Mouse (Mus musculus) cerebellum, adult 11 months (tissue): ENCODE measurements around the gene Kansl3.

Experiments used
- DNase-seq: peaks from one replicate; pipeline ENCODE4 v3.0.0; 2022

Gene Kansl3

DNA sequence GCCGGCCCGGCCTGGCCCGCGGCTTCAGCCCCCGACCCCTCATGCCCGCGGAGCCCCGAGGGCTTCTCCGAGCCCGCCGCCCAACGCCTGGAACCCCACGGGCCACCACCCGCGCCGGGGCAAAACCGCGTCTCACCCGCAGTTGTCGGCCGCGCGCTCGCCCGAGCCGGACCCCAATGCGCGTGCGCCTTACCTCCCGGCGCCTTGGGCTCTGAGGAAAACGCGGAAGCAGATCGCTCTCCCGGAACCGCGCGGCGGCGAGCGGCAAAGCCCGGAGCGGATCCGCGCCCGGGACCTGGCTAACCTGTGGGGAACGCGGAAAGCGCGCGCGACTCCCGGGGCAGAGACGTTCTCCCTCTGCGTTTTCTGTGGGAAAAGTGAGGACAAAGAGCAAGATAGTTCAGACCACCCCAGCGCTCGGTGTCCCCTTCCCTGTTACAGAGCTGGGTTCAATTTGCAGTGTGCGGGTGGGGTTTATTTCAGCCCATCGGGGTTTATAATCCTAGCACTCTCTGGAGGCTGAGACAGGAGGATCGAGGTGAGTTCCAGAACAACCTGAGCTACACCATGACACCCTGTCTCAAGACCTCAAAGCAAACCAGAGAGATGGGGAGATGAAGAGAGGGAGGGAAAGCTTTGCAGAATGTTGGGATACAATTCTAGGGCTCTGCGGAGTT lies at the start of gene Kansl3:
Gene Kansl3, minus strand, starts transcription at position 213 of the 677 bp plus-strand sequence.
- DNase-seq: peak; percentile 83

DNA sequence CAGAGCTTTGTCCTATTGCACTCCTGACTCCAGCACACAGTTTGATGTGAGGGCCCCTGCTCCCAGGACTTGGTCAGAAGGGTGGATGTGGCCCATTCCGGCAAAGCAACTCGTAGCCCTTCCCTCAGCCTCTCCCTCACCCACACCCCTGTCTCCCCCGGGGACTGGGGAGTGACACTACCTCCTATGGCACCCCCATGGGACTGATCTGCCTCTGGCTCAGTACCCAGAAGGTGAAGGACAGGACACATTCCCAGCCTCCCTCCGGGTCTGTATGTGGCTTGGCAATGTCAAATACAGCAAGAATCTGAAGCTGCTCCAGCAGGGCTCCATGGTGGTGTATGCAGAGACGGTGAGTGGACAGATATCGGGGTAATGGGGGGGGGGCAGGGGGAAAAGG lies 35.5 kb upstream of the Kansl3 start:
- DNase-seq: no peak

DNA sequence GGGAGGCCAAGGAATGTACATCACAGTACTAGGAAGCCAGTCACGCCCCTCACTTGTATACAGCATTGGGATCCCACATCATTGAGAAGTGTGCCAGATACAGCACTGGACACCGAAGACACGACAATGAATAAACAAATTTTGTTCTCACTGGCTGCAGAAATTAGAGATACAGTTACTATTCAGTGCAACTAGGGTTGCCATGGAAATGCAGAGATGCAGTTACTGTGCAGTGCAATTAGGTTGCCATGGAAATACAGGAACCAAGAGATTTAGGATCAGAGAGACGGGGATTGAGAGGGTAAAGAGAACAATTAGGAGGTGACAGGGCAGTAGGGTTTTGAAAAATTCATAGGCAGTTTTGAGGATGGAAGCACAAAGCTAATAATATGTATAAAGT lies 32.5 kb upstream of the Kansl3 start:
- no peak for DNase-seq

DNA sequence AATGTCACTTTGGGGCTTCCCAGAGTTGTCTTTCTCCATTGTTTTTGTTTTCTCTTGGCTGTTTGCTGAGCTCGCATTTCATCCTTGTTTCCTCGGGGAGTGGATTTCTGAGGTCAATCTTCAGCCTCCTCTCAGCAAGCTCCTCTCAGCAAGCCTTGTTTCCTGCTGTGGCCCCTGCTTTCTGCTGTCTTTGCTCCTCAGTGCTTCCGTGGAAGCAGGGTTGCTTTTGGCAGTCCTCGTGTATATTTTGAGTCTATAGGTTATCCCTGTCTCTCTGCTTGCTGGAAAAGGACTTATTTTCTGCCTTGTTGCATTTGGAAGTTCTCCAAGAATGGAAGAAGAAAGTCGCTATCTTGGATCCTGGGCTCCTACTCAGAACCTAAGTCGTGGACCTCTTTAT lies 28.1 kb upstream of the Kansl3 start:
- no peak for DNase-seq

DNA sequence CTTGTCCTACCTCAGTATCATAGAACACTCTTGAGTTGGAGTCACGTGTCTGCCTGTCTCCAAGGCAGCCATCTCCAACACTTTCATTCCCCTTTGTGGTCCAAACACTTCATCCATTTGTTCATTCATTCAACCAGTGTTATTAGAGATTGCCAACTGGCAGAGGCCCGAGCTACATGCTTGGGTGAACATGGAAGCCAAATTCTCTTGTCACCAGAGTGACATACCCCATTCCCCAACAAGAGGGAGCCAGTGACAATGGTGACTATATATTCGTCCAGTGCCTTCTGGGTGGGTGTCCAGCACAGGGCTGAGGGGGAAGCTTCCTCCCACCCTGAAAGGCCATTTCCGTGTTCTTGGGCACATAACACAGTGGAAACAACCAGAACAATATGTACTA lies 10.6 kb upstream of the Kansl3 start:
- no peak for DNase-seq

DNA sequence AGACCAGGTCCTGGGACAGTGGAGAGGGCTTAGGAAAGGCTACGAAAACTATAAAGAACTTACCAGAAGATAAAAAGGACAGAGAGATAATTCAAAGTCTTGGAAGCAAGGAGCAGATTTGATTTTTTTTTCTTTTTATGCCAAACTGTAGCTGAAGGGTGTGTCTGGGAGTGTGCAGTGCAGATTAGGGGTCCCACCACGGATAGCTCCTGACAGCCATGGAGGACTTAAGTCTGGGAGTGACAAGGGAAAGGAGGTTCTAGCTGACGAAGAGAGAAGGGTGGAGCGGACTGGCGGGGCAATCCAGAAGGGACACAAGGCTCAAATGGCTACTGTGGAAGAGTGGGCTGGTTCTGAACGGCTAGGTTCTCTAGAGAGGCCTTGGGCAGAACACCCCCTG lies 9.9 kb upstream of the Kansl3 start:
- no peak for DNase-seq

DNA sequence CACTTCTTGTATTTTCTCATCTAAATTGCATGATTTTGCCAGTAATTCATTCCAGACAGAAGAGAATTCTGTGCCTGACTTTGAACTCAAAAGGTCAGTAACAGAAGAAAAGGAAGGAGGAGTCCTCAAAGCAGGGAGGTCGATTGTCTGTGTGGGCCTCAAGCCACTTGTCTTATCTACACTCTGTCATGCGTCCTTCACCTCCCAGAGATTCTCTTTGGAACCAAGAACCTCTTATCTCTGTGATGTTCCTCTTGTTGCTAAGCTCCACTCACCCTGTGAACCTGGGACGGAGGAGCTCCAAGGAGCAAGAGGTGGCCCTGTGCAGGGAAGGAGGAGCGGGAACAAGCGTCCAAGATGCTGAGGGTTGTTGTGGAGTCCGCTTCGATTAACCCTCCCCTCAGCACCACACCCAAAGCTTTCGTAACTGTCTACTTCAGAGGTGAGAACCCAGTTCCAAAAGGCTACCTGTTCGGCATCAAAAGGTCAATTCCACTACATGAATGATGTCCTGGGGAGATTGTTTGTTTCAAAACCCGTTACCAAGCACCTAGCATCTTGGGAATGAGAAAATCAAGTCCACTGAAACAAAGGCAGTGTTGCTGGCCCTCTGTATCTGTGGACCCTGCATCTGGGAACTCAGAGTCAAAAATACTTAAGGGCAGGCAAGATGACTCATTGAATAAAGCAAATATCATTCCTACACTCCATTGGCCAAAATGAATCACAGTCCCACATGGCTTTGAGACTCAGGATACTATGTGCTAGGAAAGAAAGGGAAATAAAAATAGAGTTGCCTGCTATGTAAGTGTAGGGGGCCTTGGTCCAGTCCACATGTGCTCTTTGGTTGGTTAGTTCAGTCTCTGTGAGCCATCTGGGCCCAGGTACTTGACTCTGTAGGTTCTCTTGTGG lies 3.2 kb upstream of the Kansl3 start, which contains the start of gene Fer1l5:
Gene Fer1l5, plus strand, starts transcription at position 358 of the 912 bp plus-strand sequence.
- DNase-seq: no peak

DNA sequence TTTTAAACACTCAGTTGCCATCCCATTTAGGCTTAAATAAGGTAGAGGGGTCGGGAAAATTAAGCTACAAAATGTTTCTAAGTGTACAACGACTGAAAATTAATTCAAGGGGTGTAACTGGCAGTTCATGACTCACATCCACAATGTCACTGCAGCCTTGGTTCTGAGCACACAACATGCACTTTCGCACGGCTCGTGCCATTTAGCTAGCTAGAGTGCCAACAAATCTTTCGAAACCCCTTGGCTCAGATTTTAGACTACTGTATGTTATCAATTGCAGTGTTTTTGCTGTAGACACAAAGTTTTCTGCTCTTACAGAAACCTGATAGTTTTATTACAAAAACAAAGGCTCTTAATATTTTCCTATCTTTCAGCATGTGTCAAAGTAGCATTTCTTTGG lies 1.9 kb upstream of the Kansl3 start:
- no peak for DNase-seq

DNA sequence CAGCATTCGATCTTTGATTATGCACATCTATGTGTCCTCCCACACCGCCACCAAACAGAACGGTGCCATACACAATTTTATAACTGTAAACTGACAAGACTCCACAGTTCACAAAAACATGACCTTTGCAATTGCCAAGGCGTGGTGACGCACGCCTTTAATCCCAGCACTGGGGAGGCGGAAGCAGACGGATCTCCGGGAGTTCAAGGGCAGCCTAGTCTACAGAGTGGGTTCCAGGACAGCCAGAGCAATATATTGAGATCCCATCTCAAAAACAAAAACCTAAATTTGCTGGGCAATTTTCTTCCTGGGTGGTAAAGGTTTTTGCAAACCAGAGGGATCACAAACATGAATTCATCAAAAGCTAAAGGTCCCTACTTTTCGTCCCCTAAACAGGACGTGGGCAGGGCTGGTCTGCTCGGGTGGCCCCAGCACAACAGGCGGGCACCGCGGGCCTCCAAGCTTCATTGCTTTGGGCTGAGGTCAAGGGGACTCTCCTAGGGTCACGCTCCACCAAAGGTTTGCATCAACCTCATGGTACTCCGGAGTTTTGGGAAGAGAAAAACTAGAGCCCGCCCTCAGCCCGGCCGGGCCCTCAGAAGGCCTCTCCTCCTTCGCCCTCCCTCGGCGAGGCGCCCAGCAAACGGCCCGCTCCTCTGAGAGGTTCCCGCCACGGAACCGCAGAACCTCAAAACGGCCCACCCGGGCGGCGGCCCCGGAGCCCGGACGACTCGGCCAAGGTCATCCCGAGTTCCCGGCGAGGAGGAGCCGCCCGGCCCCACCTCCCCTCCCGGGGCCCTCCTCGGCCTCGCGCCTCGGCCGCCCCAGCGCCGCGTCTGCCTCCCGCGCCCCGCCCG lies 641 bp downstream of the Kansl3 start:
- no peak for DNase-seq

DNA sequence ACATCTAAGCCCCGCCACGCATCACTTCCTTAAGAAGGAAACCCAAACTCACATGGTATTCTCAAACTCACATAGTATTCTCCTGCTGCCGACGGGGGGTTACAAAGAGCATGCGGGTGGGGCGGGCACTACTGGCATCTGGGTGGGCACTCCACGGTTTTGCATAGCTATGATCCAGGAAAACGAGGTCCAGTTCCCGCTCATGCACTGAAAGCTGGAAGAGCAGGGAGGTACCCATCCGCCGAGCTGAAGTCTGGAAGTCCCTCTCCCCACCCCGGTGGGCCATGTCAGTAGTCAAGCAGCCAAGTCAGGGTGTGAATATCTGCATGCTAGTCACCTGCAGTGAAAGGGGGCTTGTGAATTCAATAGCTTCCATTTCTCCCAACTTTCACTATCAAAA lies 1.3 kb downstream of the Kansl3 start:
- no peak for DNase-seq

DNA sequence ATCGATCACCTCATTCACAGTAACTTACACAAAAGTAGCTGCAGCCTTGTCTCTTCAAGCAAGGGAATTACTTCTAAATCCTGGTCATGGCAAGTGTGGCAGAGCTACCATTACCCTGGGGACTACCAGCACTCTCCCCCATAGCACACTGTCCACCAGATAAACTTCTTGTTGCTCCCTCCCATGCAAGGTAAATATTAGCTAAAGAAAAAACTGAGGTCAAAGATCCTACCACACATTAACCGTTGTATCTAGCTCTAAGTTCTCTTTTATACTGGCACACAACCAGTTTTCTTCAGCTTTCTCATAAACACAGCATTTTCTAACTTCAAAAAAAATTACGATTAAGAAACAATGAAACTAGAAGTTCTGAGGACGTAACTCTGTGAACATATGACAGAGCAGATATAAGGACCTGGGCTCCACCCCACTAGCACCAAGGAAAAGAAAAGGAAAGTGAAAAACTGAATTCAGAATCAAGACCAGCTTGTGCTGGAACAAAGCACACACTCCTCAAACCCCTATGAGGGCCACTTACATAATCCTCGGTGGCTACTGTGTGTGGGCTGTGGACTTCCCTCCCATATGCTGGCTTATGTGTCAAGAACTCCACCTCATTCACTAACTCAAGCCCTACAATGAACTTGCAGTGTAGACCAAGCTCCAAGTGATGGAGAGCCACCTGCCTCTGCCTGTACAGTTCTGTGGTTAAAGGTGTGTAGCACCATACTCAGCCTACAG lies 11.9 kb downstream of the Kansl3 start:
- DNase-seq: no peak

DNA sequence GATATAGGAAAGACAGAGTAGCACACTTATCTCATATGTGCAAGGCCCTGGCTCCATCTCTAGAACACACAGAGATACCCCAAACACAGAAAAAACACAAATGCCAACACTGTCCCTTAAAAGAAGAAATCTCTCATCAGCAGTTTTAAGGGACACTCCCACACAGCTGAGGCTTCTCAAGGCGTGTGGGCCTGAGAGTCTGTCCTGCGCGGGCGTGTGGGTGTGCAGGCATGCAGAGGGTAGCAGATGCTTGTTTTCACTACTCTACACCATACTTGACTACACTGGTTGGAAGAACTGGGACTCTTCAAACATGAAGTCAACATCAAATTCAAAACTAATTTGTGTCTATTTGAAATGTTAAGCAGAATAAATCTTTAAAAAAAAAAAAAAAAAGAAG lies 16.6 kb downstream of the Kansl3 start:
- no peak for DNase-seq

DNA sequence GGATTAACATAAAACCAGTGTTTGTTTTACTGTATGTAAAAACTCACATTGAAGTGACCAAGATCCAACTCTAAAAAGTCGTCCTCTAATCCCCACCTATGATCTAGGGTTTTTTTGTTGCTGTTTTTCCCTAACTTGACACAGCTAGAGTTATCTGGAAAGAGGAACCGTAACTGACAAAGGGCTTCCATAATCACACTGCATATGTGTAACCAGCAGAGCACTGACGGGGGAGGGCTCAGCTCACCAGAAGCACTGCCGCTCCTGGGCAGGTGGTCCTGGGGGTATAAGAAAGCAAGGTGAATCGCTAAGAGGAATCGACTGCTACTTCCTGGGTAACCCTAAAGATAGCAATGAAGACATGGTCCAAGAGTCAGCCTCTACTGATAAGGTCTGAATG lies 26.4 kb downstream of the Kansl3 start:
- no peak for DNase-seq

DNA sequence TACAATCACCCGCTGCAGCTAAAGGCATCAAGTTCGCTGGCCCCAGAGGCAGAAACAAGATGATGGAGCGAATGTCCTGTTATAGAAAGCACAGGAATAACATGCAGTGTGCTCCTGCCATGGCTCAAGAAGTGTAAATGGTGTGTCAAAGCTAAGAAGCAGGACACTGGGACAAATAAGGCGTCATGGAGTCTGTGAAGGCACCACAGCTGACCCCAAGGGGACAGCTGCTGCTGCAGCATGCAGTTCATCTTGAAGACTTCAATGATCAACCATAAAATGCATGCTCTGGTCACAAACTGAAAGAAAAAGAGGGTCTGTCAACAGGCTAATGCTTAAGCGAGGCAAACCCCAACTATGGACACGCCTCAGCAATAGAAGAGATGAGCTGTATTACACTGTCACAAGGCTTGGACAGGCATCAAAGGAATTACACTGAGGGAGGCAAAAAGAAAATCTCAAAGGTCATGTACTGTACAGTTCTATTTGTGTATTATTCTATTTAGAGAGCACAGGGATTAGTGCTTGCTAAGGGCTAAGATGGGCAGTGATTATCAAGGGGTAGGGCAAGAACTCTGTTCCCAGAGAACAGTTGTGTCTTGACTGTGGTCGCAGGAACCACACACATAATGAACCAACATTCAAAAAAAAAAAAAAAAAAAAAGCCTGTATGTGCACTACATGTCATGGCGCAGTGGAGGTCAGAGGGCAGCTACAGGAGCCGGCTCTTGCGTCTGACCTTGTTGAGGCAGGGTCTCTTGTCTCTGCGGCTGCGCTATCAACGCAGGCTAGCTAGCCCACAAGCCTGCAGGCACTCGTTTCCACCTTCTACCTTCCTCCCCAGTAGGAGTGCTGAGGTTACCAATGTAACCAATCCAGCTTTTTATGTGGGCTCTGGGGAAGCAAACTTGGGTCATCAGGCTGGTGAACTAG lies 35.8 kb downstream of the Kansl3 start:
- no peak for DNase-seq

DNA sequence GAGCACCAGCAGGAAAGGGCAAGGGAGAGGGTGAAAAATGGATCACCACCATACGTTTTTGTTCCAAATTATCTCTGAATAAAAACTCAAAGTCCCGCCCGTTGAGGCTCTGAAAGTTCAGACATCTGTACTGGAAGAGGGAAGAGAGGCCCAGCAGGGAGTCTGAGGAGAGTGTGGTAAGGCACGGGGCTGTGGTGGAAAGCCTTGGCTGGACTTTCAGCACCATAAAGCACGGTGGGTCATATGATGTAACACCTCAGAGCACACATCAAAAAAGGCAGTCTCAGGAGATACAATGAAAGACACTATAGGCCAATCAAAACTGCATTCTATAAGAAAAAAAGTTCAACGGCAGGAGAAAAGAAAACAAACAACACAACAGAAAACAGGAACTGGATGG lies 37.2 kb downstream of the Kansl3 start:
- no peak for DNase-seq

DNA sequence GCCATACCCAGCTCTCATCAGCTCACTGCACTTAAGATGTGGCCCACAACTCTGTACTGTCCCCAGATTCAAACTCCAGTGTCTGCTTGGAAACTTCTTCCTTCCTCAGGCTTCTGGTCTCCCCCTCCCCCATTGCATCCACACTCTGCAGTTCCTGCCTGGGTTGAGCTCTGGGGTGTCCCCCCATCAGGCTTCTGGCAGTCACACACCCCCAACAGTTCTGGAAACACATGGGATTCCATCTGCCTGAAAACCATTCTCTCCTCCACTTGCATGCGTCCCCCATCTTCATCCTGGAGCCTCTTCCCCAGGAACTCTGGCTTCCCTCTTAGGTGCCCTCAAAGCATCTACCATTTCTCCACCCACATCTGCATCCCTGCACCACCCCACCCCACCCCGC lies 42.2 kb downstream of the Kansl3 start:
- no peak for DNase-seq

DNA sequence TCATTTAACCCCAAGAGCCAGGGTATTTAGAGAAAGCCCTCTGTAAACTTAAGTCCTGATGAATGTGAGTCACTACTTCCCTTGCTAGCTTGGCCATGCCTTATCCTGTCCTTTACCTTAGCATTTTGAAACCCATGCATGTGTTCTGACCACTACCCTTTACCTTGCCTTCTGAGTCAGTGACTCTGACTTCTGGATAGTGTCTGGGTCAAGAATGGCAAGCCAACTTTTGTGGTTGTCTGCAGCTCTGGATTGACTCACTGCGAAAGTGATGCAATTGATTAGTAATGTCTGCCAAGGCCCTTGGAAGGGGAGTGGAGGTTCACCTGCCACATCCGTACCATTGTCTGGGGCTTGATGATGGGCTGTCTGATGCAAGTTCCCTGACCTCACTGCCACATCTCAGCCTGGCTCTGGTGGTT lies 43.1 kb downstream of the Kansl3 start:
- DNase-seq: no peak

DNA sequence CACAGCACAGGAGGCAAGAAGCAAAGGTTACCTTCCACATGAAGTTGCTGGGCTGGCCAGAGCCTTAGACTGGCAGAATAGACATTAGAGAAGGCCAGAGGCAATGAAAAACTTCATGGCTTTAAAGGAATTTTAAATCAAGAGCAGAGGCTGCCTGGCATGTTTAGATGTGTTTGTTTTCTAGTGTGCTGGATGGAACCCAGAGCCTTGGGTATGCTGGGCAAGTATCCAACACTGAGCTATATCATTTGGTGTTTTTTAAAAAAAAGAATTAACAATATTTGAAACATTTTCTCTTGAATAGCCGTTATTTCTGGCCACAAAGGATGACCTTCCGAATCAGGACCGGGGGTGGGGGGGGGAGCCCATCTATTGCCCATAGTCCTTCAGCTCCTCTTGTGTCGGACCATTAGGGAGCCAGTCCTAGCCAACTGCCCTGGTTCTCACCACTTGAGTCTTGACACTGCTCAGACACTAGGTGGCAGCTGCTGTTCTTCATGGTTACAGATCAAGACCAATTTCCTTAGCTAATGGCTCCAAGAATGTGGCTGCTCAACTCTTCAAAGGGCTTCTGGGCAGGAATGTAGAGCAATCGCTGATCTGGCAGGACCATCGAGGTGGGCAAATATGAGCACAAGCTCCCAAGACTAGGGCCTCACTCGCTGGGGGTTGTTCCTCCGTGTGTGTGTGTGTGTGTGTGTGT lies 45.1 kb downstream of the Kansl3 start:
- no peak for DNase-seq

DNA sequence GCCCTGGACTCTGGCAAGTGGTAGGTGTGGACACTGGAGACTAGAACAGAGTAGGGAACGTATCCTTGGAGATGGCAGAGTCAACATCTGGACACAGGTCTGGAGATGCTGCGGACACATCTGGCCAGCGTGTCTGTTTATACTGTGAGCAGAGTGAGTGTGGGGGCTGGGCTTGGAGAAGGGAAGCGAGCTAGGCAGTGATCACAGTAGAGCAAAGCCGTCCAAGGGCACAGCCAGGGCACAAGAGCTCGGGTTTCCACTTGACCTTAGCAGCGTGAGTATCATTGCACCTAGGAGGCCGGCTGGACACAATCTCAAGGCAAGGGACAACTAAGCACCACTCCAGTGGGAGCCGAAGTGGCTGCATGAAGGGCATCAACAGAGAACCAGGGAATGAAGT lies 45.9 kb downstream of the Kansl3 start:
- DNase-seq: no peak

DNA sequence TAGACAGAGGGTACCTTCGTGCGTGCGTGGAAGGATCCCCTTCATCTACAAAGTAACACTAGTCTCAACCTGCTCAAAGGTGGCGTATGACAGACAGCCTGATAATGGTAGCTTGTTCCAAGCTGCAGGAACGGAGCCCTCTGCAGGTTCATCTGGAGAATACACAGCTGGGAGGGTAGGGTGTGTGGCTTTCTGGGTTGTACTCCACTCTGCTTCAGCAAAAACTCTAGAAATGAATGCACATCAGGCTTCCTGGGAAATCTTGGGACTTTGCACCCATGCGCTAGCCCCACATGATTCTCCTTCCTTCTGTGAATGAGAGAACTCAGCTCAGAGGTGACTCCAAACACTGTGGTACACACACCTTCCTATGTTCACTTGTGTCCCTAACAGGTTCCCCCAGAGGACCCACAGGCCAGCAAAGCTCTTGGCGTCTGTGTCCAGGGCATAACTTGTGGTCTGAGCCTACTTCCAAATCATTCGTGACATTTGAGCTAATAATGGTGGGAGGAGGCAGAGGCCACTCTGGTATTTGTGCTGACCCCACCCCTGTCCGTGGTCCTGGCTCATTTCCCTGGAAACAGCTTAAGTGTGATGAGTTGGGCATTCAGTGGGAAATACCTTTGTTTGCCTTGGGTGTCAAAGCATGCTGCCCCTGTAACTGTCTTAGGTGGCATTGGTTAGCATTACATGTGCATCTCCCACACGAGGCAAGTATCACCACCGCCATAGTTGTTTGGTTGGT lies 47.0 kb downstream of the Kansl3 start:
- no peak for DNase-seq
